Mouse (Mus musculus): ENCODE data around the gene Gpr39.
"Not testable (repeated sequence)": the region's sequence is repeated elsewhere in the genome, so short reads cannot be mapped to it uniquely, and the experiment has no call there.

Gene Gpr39

DNA sequence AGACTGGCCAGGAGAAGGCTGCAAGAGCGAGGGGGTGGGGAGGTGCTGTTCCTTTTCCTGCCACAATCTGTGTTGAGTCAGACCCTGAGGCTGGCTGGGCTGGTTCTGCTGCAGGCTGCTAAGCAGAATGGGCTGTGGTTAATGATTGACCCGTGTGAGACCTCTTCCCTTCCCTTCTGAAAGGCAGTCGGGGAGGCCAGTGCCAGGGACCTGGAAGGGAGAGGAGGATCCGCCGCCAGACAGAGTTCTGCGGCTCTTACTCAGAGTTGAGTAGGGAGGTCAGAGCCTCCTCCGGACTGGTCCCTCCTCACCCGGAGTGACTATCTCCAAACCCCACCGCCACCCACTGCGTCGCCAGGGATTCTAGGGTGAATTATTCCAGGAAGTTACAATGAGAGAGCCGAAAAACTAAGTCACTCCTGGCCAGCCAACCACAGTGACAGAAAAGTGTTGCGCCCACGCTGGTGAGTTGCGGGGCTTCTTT is at the start of gene Gpr39:
Gene Gpr39 (plus strand): TSS at position 206 of the 484 bp plus-strand sequence.
- DNase-seq = no peak

DNA sequence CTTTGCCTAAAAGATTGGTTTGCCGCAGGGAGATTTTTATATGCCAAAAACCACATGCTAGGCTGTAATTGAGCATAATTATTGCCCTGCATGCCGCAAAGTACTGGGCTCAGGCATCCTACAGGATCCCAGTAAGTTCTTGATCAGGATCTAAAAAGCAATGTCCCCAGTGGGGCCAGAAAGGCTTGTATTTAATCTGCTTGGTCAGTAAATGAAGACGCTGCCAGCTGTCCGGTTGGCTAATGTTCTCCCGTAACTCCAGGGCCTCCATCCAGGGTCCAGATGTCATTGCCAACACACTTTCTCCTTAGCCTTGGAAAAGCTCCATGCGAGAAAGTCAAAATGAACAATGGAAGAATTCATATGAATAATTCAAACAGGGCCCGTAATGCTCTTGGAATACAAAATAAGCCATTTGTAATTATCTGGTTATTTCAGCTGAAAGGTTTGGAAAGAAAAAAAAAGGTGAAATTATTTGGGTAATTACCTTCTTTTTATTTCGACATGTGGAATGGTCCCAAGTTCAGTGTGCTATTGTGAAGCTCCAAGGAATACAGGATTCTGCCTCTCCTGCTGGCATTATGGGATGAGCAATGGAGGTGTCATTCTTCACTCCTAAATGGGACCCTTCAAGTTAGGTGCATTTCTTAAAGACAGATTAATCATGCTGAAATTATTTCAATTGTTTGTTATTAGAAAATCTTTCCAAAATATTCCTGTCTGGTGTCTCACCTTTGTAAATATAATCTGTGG is 37.1 kb upstream of the Gpr39 start:
- DNase-seq = no peak

- no peak for DNase-seq
Observed at GRCm38 (mm10) chr1:125643643-125644042, 33.2 kb upstream of the Gpr39 start.

GRCm38 (mm10) chr1:125646816-125647215 is 30.0 kb upstream of the Gpr39 start:
- DNase-seq = not testable (repeated sequence)

DNA sequence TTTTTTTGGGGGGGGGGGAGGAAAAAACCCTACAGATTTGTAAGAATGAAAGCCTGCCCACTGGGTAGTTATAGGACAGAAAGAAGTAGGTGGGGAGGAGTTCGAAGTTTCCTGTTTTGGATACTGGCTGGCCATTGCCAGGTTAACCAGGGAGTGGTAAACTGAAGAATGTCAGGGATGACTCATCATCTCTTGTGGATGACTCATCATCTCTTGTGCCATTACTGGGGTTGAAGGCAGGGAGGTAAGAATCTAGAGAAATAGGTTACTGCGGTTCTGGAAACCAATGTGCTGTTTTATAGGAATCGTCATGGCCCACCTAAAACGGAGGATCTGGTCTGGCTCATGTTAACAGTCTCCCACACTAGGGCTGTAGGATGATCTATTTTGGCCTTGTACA is 28.8 kb upstream of the Gpr39 start:
- DNase-seq = no peak

DNA sequence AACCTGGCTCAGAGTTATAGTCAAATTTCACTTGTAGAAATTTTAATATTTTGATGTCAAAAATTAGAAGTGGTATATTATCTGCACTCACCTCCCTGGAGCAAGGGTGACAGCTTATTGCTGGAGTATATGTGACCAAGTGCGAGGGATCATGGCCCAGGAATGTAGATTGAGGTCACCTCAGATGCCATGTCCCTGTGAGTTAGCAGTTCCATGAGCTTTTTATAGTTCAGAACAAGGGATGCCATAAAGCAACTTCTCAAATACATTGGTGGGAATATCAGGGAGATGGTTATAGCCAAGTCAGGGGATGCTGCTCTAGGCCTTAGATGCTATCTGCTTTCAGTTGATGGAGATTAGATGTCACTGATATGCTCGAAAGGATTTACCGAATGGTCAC is 27.7 kb upstream of the Gpr39 start:
- no peak for DNase-seq

GRCm38 (mm10) chr1:125652836-125653594 is 23.8 kb upstream of the Gpr39 start:
- DNase-seq = no peak

DNA sequence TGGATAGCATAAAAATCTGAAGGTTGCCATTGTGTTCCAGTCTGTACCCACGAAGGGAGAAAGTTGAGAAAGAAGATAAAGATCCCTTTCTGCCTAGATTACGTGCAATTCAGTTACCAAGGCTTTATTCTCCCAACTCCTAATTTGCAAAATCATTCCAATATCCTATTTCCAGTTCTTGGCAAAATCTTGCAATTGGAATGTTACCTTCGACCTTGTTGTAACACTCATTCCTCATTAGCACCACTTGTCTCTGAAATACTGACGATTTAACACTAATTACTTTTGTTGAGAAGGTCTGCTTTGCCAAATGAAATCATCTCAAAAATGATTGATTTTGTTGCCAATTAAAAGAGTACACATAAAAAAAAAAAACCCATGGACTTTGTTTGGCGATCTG is 19.4 kb upstream of the Gpr39 start:
- no peak for DNase-seq

DNA sequence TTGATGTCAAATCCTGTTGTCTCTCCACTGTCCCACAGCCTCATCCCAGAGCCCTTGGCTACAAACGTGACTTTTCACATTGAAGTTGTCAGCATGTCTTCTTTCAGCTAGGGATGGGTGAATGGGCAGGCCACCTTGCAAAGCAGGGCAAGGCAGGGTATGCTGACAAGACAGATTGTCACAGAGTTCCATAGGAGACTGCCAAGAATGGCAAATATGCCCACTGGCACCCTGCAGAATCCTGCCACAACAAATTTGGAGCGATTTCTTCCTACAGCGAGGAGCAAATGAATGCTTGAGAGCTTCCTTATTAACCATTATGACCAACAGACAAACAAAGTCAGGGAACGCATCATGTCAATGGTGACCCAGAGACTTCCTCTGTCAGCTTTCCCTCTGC is 16.6 kb upstream of the Gpr39 start:
- DNase-seq = no peak

DNA sequence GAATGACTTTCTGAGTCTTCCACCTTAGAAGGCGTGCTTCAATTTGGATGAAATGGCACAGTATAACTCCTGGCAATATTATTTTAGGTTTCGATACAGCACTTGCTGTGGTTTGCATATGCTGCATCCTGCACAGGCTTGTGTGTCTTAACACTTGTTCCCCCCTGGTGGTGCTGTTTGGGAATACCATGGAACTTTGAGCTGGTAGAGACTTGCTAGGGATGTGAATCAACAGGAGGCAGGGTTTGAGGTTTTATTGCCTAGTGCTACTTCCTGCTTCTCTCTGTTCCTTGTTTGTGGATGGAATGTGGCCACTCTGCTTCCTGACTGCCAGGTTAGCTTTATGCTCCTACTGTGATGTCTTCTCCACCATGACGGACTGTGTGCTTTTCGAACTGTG is 15.9 kb upstream of the Gpr39 start:
- no peak for DNase-seq

- no peak for DNase-seq
Observed at GRCm38 (mm10) chr1:125662058-125662457, 14.7 kb upstream of the Gpr39 start.

GRCm38 (mm10) chr1:125662660-125663059 is 14.1 kb upstream of the Gpr39 start:
- DNase-seq = no peak

DNA sequence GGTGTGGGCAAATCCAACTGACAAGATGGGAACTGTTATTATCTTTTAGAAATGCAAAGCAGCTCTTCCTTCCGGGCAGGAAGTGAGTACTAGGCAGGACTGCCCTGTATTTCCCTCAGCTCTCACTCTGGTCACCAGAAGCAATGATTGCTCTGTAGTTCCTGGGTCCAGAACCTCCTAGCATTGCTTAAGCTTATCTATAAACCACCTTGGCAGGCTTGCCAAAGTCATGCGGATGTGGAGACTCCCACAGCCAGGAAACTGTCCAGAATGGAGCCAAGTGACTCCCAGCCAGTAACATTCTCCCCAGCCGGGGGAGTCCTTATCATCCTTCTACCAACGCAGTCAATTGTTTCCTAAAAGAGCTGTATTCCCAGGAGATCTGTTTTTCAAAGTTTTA is 13.7 kb upstream of the Gpr39 start:
- no peak for DNase-seq

GRCm38 (mm10) chr1:125665127-125665637 is 11.6 kb upstream of the Gpr39 start:
- DNase-seq = no peak

DNA sequence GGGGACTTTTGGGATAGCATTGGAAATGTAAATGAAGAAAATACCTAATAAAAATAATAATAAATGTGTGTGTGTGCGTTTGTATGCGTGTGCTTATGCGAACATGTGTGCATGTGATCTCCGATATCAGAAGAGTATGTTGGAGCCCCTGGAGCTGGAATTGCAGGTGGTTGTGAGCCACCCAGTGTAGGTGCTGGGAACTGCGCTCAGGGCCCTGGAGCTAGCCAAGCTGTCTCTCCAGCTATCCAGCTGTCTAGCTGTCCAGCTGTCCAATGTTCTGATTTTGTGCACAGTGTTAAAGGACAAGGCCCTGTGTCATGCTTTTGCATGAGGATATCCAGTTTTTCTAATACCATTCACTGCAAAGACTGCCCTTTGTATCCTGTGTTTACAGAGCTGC is 7.8 kb upstream of the Gpr39 start:
- DNase-seq = no peak

- DNase-seq = no peak
Observed at GRCm38 (mm10) chr1:125675186-125675585, 1.6 kb upstream of the Gpr39 start.

DNA sequence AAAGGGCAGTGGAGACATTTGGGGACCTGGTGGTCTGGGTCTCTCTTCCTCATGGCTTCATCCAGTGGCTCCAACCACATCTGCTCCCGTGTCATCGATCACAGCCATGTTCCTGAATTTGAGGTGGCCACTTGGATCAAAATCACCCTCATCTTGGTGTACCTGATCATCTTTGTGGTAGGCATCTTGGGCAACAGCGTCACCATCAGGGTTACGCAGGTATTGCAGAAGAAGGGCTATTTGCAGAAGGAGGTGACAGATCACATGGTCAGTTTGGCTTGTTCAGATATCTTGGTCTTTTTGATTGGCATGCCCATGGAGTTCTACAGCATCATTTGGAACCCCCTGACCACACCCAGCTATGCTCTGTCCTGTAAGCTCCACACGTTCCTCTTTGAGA is 491 bp downstream of the Gpr39 start:
- DNase-seq = no peak

GRCm38 (mm10) chr1:125679522-125680077 is 2.8 kb downstream of the Gpr39 start:
- no peak for DNase-seq

DNA sequence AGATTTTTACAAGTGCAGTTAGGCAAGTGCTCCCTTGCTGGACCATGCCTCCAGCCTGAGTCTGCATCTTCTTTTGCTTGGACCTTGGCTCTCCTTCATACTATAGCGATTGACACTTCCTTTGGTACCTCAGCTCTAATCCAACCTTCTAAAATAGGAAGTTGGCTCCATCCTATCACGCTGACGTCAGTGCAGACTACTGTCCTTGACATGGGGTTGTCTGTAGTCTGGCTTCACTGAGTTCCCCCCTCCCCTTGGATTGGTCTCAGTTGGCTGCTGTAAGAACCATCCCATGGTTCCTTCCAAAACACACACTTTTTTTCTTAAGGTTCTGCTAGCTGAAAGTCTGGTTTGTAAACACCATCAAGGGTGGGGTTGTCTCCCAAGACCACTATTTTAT is 7.6 kb downstream of the Gpr39 start:
- DNase-seq = no peak

DNA sequence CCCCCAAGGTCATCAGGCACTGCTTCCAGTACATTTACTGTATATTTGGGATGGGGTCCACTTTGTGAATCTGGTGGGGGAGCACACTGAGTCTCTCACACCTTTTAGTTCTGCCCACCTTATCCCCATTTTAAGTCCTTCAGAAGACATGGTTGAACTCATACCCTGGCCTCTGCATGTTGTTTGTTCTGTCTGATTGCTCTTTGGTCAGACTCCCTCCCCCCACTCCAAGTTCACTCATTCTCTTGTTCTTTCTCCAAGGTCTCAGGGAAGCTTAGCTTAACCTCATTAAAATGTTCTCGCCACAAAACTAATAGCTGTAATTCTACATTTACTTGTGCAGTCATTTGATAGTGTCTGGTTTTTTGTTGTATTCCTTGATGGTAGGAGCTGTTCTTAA is 8.5 kb downstream of the Gpr39 start:
- no peak for DNase-seq

DNA sequence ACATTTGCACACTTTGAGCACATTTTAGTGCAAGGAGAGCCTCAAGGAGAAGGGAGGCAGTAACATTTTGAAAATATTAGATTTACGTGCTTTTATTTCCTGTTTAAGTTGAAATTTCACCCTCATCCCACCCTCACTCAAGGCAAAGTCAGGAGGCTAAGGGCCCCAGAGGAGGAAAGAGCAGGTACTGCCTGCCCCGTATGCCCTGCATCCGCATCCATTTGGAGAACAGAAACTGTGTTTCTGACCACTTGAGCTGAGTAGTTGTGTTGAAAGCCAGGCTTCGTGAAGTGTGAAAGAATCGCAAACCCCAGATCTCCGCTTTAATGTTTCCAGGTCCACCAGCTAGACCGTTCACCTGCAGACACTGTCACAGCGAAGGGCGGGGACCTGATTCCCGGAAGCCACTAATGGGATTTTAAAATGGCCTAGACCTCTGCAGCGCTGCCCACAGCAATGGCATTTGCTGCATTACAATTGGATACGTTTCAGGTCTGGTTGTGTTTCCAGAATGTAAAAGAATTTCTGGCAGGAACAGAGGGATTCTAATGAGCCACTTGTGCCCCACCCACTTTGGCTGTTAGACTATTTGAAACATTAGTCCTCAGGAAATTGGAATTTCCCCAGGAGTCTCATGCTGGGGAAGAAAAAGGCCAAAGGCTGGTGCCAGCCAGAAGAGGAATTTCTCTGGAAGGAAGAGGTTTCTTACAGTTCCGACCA is 11.1 kb downstream of the Gpr39 start:
- DNase-seq = no peak

GRCm38 (mm10) chr1:125693541-125693940 is 16.7 kb downstream of the Gpr39 start:
- no peak for DNase-seq

- no peak for DNase-seq
Observed at GRCm38 (mm10) chr1:125694338-125694737, 17.5 kb downstream of the Gpr39 start.
